8 mouse cellular contexts compared by ENCODE assay signal in the genomic region with DNA sequence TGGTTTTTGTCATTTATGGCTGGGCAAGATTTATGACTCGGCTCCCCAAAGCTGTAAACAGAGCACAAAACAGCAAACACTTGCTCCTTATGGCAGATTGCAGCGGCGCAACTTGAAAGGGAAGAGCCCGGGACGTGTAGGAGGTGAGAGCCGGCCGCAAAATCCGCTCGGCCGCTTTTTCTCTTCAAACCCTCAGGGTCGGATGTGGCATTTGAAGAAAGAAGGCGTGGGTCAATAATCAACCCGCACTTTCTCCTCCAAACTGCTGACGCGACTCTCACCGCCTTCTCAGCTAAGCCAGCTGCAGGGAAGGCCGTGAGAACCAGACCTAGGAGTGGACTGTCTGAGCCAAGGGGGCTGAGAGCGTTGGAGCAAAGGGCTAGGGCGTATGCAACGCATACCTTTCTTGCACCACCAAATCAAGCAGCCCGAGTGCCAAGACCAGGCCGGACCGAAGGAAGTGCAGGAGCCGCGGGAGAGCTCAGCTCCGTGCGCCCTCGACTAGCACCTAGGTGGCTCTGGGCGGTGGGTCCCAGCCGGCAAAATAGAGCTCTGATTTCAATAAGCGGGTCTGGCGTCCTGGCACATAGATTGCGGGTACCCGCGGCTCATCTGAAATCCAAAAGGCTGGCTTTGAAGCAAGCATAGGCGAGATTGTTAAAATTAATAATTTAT. TPM values are rescaled to one million over a fixed set of nuclear protein-coding genes. Genes with fewer than 3 reads are reported as not detected.
DNase-seq lines count a peak whose midpoint lies in the region; ATAC-seq and TF ChIP-seq lines count a peak whose summit lies in the region.

A gene (plus strand): TSS at position 438 of the 675 bp plus-strand sequence.

- H3K4me1 ChIP-seq in forebrain, embryonic 10.5 days, result peaks cover 16% of the 10 kb centered on the region
- no peaks in the 10 kb centered on the region for H3K4me1 ChIP-seq in forebrain, postnatal 0 days (ENCODE audit: insufficient read depth)
- peaks cover 3% of the 10 kb centered on the region; the same call in 1 of the 2 replicates for H3K4me1 ChIP-seq in liver, embryonic 16.5 days (ENCODE audit: control insufficient read depth, low read depth, low read length)

- no peaks in the 10 kb centered on the region for H3K36me3 ChIP-seq in forebrain, embryonic 10.5 days (replicated peaks)
- H3K36me3 ChIP-seq in forebrain, postnatal 0 days (ENCODE audit: insufficient read depth), result no peaks in the 10 kb centered on the region
- H3K36me3 ChIP-seq in liver, embryonic 16.5 days (ENCODE audit: control insufficient read depth, insufficient read depth), result no peaks in the 10 kb centered on the region

- H3K27me3 ChIP-seq in forebrain, embryonic 10.5 days (ENCODE audit: poor library complexity, severe bottlenecking), result peaks cover 100% of the 10 kb centered on the region
- H3K27me3 ChIP-seq in forebrain, postnatal 0 days (ENCODE audit: insufficient read depth, low read length), result peaks cover 95% of the 10 kb centered on the region
- peaks cover 89% of the 10 kb centered on the region for H3K27me3 ChIP-seq in liver, embryonic 16.5 days (ENCODE audit: control insufficient read depth, insufficient read depth, low read depth, low read length)

- H3K27ac ChIP-seq in forebrain, embryonic 10.5 days, result no peak within 1 kb of the TSS
- H3K27ac ChIP-seq in forebrain, postnatal 0 days (ENCODE audit: low read depth, low read length), result no peak within 1 kb of the TSS
- H3K27ac ChIP-seq in liver, embryonic 16.5 days (ENCODE audit: low read length), result no peak within 1 kb of the TSS

- DNase-seq in forebrain, embryonic 10.5 days (ENCODE audit: extremely low spot score, low spot score), result peak; percentile 54
- no peak for DNase-seq in forebrain, postnatal 0 days
- DNase-seq in embryo, embryonic 10 days (ENCODE audit: low spot score), result peak; percentile 85
- peak; percentile 85 for DNase-seq in kidney, adult 11 months
- DNase-seq in urinary bladder, postnatal 36 days (ENCODE audit: low spot score in 2 of 2), result no peak
- DNase-seq in urinary bladder, postnatal 14 days (ENCODE audit: low spot score), result no peak

- ATAC-seq in forebrain, postnatal 0 days, result no peak
- ATAC-seq in liver, embryonic 16.5 days (ENCODE audit: low read depth), result no peak
- ATAC-seq in monocyte, adult 5-6 weeks (replicated peaks; ENCODE audit: insufficient number of reproducible peaks, low FRiP score, low TSS enrichment, poor library complexity, severe bottlenecking), result no peak

- no peak within 1 kb of the TSS for H3K9ac ChIP-seq in forebrain, postnatal 0 days
- no peak within 1 kb of the TSS for H3K9ac ChIP-seq in liver, embryonic 16.5 days (ENCODE audit: low read depth, low read length)

- no peak for TF ChIP-seq CTCF in forebrain, postnatal 0 days (IDR thresholded peaks at IDR 0.05; ENCODE audit: low read depth)

- no peak within 1 kb of the TSS for H3K4me2 ChIP-seq in forebrain, postnatal 0 days (ENCODE audit: low read depth)
- H3K4me2 ChIP-seq in liver, embryonic 16.5 days (ENCODE audit: low read depth, low read length), result no peak within 1 kb of the TSS

- H3K4me3 ChIP-seq in forebrain, embryonic 10.5 days, result no peak within 1 kb of the TSS
- no peak within 1 kb of the TSS for H3K4me3 ChIP-seq in forebrain, postnatal 0 days (ENCODE audit: low read depth, low read length)
- H3K4me3 ChIP-seq in liver, embryonic 16.5 days (ENCODE audit: low read depth, low read length), result peak within 1 kb of the TSS; percentile 11; the same call in 1 of the 2 replicates

- WGBS in forebrain, embryonic 10.5 days, result under 1% methylated on average over 36 of the region's 36 CpGs
- 4% methylated on average over 36 of the region's 36 CpGs for WGBS in forebrain, postnatal 0 days
- WGBS in liver, embryonic 16.5 days (ENCODE audit: insufficient replicate concordance), result 6% methylated on average over 36 of the region's 36 CpGs

- no peaks in the 10 kb centered on the region for H3K9me3 ChIP-seq in forebrain, embryonic 10.5 days
- H3K9me3 ChIP-seq in forebrain, postnatal 0 days (ENCODE audit: low read length), result no peaks in the 10 kb centered on the region
- no peaks in the 10 kb centered on the region for H3K9me3 ChIP-seq in liver, embryonic 16.5 days (replicated peaks; ENCODE audit: control insufficient read depth, low read length)

RNA-seq across cellular contexts. Expression of the gene that starts here (rescaled TPM):
- polyA plus RNA-seq in forebrain, embryonic 10.5 days (2016; fragmentation: Nextera tagmentation; extraction: Ambion mirVana), result not detected in 2 replicates
- not detected in 2 replicates for total RNA-seq in forebrain, postnatal 0 days (2014; rRNA removed)
- not detected in 2 replicates for polyA plus RNA-seq in forebrain, postnatal 0 days (2015; fragmentation: Nextera tagmentation; extraction: Ambion mirVana)
- polyA plus RNA-seq in liver, embryonic 16.5 days (2015; fragmentation: Nextera tagmentation; extraction: Ambion mirVana), result 0.04 and 0.05 TPM in 2 replicates
- total RNA-seq in monocyte, adult 5-6 weeks (2017), result not detected in 3 replicates

Comparison
In these comparisons a context has a peak if more than half of its experiments do, and no peak if none do; other contexts are left out.
1. Peak in DNase-seq in forebrain, embryonic 10.5 days; RNA of the gene not detected or under 1 TPM.
2. DNase-seq: peak in embryo, embryonic 10 days (single experiment) and kidney, adult 11 months (single experiment); none in forebrain, postnatal 0 days (single experiment), urinary bladder, postnatal 36 days (0 of 2) and urinary bladder, postnatal 14 days (single experiment).